Mouse (Mus musculus): ENCODE data around the gene Plekhn1. TPM values are rescaled to one million over a fixed set of nuclear protein-coding genes. Genes with fewer than 3 reads are reported as not detected.

Plekhn1 gene
- total and polyA plus RNA-seq, 2 experiments from 2014 or later = 19.3 to 46.6 TPM

GRCm38 (mm10) chr4:156235360-156235770, 708 bp upstream of the Plekhn1 start:
- Histone ChIP-seq H3K4me2 (ENCODE audit: low read depth, low read length, poor library complexity, severe bottlenecking) (peak overlapping the region; percentile 68), H3K4me3 (ENCODE audit: low read depth, low read length) (peak overlapping the region; percentile 87), H3K4me1 (ENCODE audit: insufficient read depth, low read length) (peaks cover 4% of the 10 kb centered on the region), H3K27ac (ENCODE audit: low read depth, low read length) (peak overlapping the region; percentile 92), H3K36me3 (ENCODE audit: insufficient read depth, low read length) (peaks cover 38% of the 10 kb centered on the region), H3K27me3 (ENCODE audit: insufficient read depth, low read length) (no peaks in the 10 kb centered on the region), H3K9me3 (ENCODE audit: low read length) (no peaks in the 10 kb centered on the region), H3K9ac (replicated peaks; ENCODE audit: low read length, poor library complexity, severe bottlenecking) (peak overlapping the region; percentile 74)
- DNase-seq (ENCODE audit: low spot score) (peak; percentile 84), ATAC-seq (ENCODE audit: low FRiP score) (peak; percentile 47)
- peak; percentile 55; the same call in 1 of the 2 replicates for TF ChIP-seq CTCF (IDR thresholded peaks at IDR 0.05)
- 1% methylated on average over 15 of the region's 15 CpGs for WGBS

GRCm38 (mm10) chr4:156234021-156234501, 596 bp downstream of the Plekhn1 start:
- peak overlapping the region; percentile 87 for H3K4me3 ChIP-seq (ENCODE audit: low read depth, low read length)
- H3K9ac ChIP-seq (replicated peaks; ENCODE audit: low read length, poor library complexity, severe bottlenecking) = peak overlapping the region; percentile 74
- no peak for ATAC-seq (ENCODE audit: low FRiP score)
- peak overlapping the region; percentile 92 for H3K27ac ChIP-seq (ENCODE audit: low read depth, low read length)
- no peaks in the 10 kb centered on the region for H3K9me3 ChIP-seq (ENCODE audit: low read length)
- H3K4me1 ChIP-seq (ENCODE audit: insufficient read depth, low read length) = peaks cover 4% of the 10 kb centered on the region
- H3K36me3 ChIP-seq (ENCODE audit: insufficient read depth, low read length) = peaks cover 39% of the 10 kb centered on the region
- H3K27me3 ChIP-seq (ENCODE audit: insufficient read depth, low read length) = no peaks in the 10 kb centered on the region
- peak overlapping the region; percentile 68 for H3K4me2 ChIP-seq (ENCODE audit: low read depth, low read length, poor library complexity, severe bottlenecking)
- no peak for DNase-seq (ENCODE audit: low spot score)
- TF ChIP-seq CTCF (IDR thresholded peaks at IDR 0.05) = no peak
- 2% methylated on average over 17 of the region's 17 CpGs for WGBS

DNA sequence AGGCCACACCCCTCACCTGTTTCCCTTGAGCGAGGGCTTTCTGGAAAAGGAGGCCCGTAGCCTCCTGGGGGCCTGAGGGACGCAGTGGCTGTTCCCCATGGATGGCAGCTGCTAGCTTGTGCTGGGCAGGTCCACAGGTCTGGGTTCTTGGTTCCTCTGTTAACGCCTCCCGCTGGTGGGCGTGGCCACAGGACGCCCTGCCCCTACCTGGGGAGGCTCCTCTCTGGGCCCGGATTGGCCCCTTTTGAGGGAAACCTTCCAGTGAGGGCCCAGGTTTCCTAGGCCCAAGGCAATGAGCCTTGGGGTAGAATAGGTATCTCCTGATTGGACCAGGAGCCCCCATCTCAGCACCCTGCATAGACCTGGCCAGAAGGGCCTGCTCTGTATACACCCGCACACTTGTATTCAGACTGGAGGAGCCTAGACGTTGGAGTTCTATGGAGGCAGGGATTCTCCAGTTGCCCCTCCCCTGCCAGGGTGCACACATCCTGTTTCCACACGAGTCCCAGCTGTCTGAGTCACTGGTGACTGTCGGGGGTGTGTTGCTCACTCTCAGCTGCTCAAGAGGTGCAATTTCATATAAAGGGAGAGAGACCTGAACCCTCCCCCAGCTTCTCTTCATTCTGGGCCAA, 6.1 kb downstream of the Plekhn1 start:
- H3K36me3 ChIP-seq (ENCODE audit: insufficient read depth, low read length) = peaks cover 36% of the 10 kb centered on the region
- TF ChIP-seq CTCF (IDR thresholded peaks at IDR 0.05) = no peak
- no peak for DNase-seq (ENCODE audit: low spot score)
- no peak for ATAC-seq (ENCODE audit: low FRiP score)
- peaks cover 2% of the 10 kb centered on the region for H3K4me1 ChIP-seq (ENCODE audit: insufficient read depth, low read length)
- no peaks in the 10 kb centered on the region for H3K27me3 ChIP-seq (ENCODE audit: insufficient read depth, low read length)
- H3K27ac ChIP-seq (ENCODE audit: low read depth, low read length) = no peak overlapping the region
- no peak overlapping the region for H3K9ac ChIP-seq (replicated peaks; ENCODE audit: low read length, poor library complexity, severe bottlenecking)
- H3K9me3 ChIP-seq (ENCODE audit: low read length) = no peaks in the 10 kb centered on the region
- H3K4me2 ChIP-seq (ENCODE audit: low read depth, low read length, poor library complexity, severe bottlenecking) = no peak overlapping the region
- WGBS = 22% methylated on average over 12 of the region's 12 CpGs
- no peak overlapping the region for H3K4me3 ChIP-seq (ENCODE audit: low read depth, low read length)

GRCm38 (mm10) chr4:156227752-156228392, 6.8 kb downstream of the Plekhn1 start:
- ATAC-seq (ENCODE audit: low FRiP score) (no peak), DNase-seq (ENCODE audit: low spot score) (peak; percentile 30)
- no peak overlapping the region for H3K4me2 ChIP-seq (ENCODE audit: low read depth, low read length, poor library complexity, severe bottlenecking)
- H3K36me3 ChIP-seq (ENCODE audit: insufficient read depth, low read length) = peaks cover 36% of the 10 kb centered on the region
- H3K4me3 ChIP-seq (ENCODE audit: low read depth, low read length) = no peak overlapping the region
- H3K9me3 ChIP-seq (ENCODE audit: low read length) = no peaks in the 10 kb centered on the region
- TF ChIP-seq CTCF (IDR thresholded peaks at IDR 0.05) = no peak
- WGBS = 30% methylated on average over 18 of the region's 18 CpGs
- H3K4me1 ChIP-seq (ENCODE audit: insufficient read depth, low read length) = no peaks in the 10 kb centered on the region
- no peak overlapping the region for H3K9ac ChIP-seq (replicated peaks; ENCODE audit: low read length, poor library complexity, severe bottlenecking)
- no peaks in the 10 kb centered on the region for H3K27me3 ChIP-seq (ENCODE audit: insufficient read depth, low read length)
- H3K27ac ChIP-seq (ENCODE audit: low read depth, low read length) = no peak overlapping the region

DNA sequence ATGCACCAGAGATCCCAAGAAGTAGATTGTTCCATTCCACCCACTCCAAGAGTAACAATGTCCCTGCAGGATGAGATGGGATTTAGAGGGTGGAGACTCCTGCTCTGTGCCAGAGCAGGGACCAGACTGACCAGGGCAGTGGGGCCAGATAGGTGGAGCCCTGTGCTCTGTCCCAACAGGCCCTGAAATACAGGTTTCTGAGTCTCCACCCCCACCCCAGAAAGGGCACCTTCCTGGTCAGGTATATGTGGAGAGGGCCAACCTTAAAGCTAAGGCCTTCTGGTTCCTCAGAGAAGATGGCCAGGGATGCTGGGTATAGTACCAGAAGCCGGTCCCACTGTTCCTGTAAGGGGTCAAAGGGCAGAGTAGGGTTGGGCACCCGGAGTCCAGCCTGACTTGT, 10.4 kb downstream of the Plekhn1 start:
- no peak for DNase-seq (ENCODE audit: low spot score)
- H3K4me3 ChIP-seq (ENCODE audit: low read depth, low read length) = no peak overlapping the region
- H3K9ac ChIP-seq (replicated peaks; ENCODE audit: low read length, poor library complexity, severe bottlenecking) = no peak overlapping the region
- no peak for TF ChIP-seq CTCF (IDR thresholded peaks at IDR 0.05)
- WGBS = 87% methylated on average over 2 of the region's 2 CpGs
- no peaks in the 10 kb centered on the region for H3K4me1 ChIP-seq (ENCODE audit: insufficient read depth, low read length)
- peaks cover 9% of the 10 kb centered on the region for H3K36me3 ChIP-seq (ENCODE audit: insufficient read depth, low read length)
- H3K27me3 ChIP-seq (ENCODE audit: insufficient read depth, low read length) = no peaks in the 10 kb centered on the region
- no peak overlapping the region for H3K4me2 ChIP-seq (ENCODE audit: low read depth, low read length, poor library complexity, severe bottlenecking)
- no peak overlapping the region for H3K27ac ChIP-seq (ENCODE audit: low read depth, low read length)
- no peak for ATAC-seq (ENCODE audit: low FRiP score)
- H3K9me3 ChIP-seq (ENCODE audit: low read length) = no peaks in the 10 kb centered on the region

DNA sequence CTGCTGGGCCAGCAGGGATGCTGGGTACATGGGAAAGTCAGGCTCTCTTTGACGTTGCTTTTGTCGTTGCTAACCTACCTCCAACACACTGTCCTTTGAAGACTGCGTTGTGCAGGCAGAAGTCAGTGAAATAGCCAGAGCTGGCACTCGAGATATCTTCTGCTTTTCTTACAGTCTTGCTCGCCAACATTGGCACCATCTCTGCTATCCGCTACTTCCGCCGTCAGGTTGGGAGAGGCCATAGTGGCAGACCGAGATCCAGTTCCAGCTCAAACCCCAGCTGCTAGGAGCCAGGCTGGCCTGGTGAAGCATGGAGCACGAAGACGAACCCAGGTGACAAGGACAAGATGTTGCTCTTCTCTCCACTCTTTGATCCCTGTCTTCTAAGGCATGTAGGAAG, 14.7 kb downstream of the Plekhn1 start:
- Histone ChIP-seq H3K27me3 (ENCODE audit: insufficient read depth, low read length) (no peaks in the 10 kb centered on the region), H3K4me3 (ENCODE audit: low read depth, low read length) (no peak overlapping the region), H3K9me3 (ENCODE audit: low read length) (no peaks in the 10 kb centered on the region), H3K36me3 (ENCODE audit: insufficient read depth, low read length) (no peaks in the 10 kb centered on the region; the same call in 1 of the 2 replicates), H3K4me2 (ENCODE audit: low read depth, low read length, poor library complexity, severe bottlenecking) (no peak overlapping the region), H3K4me1 (ENCODE audit: insufficient read depth, low read length) (no peaks in the 10 kb centered on the region), H3K9ac (replicated peaks; ENCODE audit: low read length, poor library complexity, severe bottlenecking) (no peak overlapping the region), H3K27ac (ENCODE audit: low read depth, low read length) (no peak overlapping the region)
- no peak for DNase-seq (ENCODE audit: low spot score)
- no peak for ATAC-seq (ENCODE audit: low FRiP score)
- TF ChIP-seq CTCF (IDR thresholded peaks at IDR 0.05) = no peak
- WGBS = 93% methylated on average over 11 of the region's 11 CpGs

Measured in midbrain, postnatal 0 days (tissue).